Mouse (Mus musculus) gastrocnemius, adult 2 months (tissue): Measurements from ENCODE around the gene Gm28230. TPM values are rescaled to one million over a fixed set of nuclear protein-coding genes. Genes with fewer than 3 reads are reported as not detected.

ENCODE experiments used
- DNase-seq: peaks from one replicate; pipeline ENCODE4 v3.0.0; 2022
- H3K27ac ChIP-seq: fragments of 200-600 bp; 2 replicates; pipeline ENCODE4 v1.8.1; 2022; ENCODE audit warnings: mild to moderate bottlenecking
- H3K4me3 ChIP-seq: fragments of 200-600 bp; 2 replicates; pipeline ENCODE4 v1.8.1; 2022; ENCODE audit warnings: mild to moderate bottlenecking, moderate library complexity
- CTCF ChIP-seq: fragments of 200-600 bp; IDR thresholded peaks from 2 replicates; pipeline ENCODE4 v1.8.1; 2022; ENCODE audit warnings: antibody characterized with exemption, mild to moderate bottlenecking, moderate library complexity
- intact Hi-C: fragments of 180-260 bp; cut with DNase I; formaldehyde crosslinking; loops from one replicate; pipeline ENCODE4 v1.15.1; 2025
- total RNA-seq, 2 experiments: library from RNA; stranded (reverse); gene quantifications; 2 replicates each; pipeline ENCODE4 v1.2.3; 2021

Gene Gm28230
- total RNA-seq, 2 experiments from 2014 or later: 0.08 to 0.36 TPM

GRCm38 (mm10) chr2:74722949-74723348 lies 3.6 kb upstream of the Gm28230 start:
- intact Hi-C loops: no loop called here

GRCm38 (mm10) chr2:74724244-74725015 lies 2.1 kb upstream of the Gm28230 start:
- Histone ChIP-seq H3K27ac (no peak overlapping the region), H3K4me3 (no peak overlapping the region)
- no peak for TF ChIP-seq CTCF
- no peak for DNase-seq
- intact Hi-C loops: no loop called here

More at GRCm38 (mm10) chr2:74722949-74723348, 3.6 kb upstream of the Gm28230 start:
- DNase-seq: no peak
- no peak for TF ChIP-seq CTCF
- Histone ChIP-seq H3K27ac (no peak overlapping the region), H3K4me3 (no peak overlapping the region)

GRCm38 (mm10) chr2:74725171-74725570 lies 1.4 kb upstream of the Gm28230 start:
- H3K27ac ChIP-seq: no peak overlapping the region
- no peak for DNase-seq
- no peak overlapping the region for H3K4me3 ChIP-seq
- intact Hi-C loops: no loop called here
- TF ChIP-seq CTCF: no peak

- intact Hi-C loops: no loop called here
Observed at GRCm38 (mm10) chr2:74726973-74727639, 578 bp downstream of the Gm28230 start.

GRCm38 (mm10) chr2:74727640-74728302 lies 1.2 kb downstream of the Gm28230 start:
- no peak for DNase-seq
- intact Hi-C loops: no loop called here
- peak overlapping the region; percentile 65 for H3K4me3 ChIP-seq
- H3K27ac ChIP-seq: no peak overlapping the region
- TF ChIP-seq CTCF: no peak

More at GRCm38 (mm10) chr2:74726973-74727639, 578 bp downstream of the Gm28230 start:
- no peak for DNase-seq
- Histone ChIP-seq H3K4me3 (peak overlapping the region; percentile 65), H3K27ac (no peak overlapping the region)
- no peak for TF ChIP-seq CTCF

GRCm38 (mm10) chr2:74728303-74728680 lies 1.8 kb downstream of the Gm28230 start:
- H3K4me3 ChIP-seq: no peak overlapping the region
- TF ChIP-seq CTCF: no peak
- intact Hi-C loops: no loop called here
- DNase-seq: no peak
- no peak overlapping the region for H3K27ac ChIP-seq

GRCm38 (mm10) chr2:74730331-74730730 lies 3.8 kb downstream of the Gm28230 start:
- H3K27ac ChIP-seq: no peak overlapping the region
- no peak overlapping the region for H3K4me3 ChIP-seq
- intact Hi-C loops: no loop called here
- no peak for DNase-seq
- TF ChIP-seq CTCF: no peak

GRCm38 (mm10) chr2:74731055-74731454 lies 4.5 kb downstream of the Gm28230 start:
- DNase-seq: no peak
- intact Hi-C loops: no loop called here
- TF ChIP-seq CTCF: no peak

GRCm38 (mm10) chr2:74731799-74732512 lies 5.4 kb downstream of the Gm28230 start:
- no peak for TF ChIP-seq CTCF
- Histone ChIP-seq H3K27ac (no peak overlapping the region), H3K4me3 (peak overlapping the region; percentile 69; the same call in 1 of the 2 replicates)
- intact Hi-C loops: no loop called here
- DNase-seq: no peak

More at GRCm38 (mm10) chr2:74731055-74731454, 4.5 kb downstream of the Gm28230 start:
- Histone ChIP-seq H3K4me3 (no peak overlapping the region), H3K27ac (no peak overlapping the region)

- no peak for DNase-seq
- intact Hi-C loops: no loop called here
- H3K4me3 ChIP-seq: peak overlapping the region; percentile 69
- TF ChIP-seq CTCF: no peak
- no peak overlapping the region for H3K27ac ChIP-seq
Observed at GRCm38 (mm10) chr2:74732513-74733316, 6.2 kb downstream of the Gm28230 start.

GRCm38 (mm10) chr2:74733317-74733661 lies 6.8 kb downstream of the Gm28230 start:
- DNase-seq: no peak
- intact Hi-C loops: no loop called here
- no peak overlapping the region for H3K27ac ChIP-seq
- H3K4me3 ChIP-seq: peak overlapping the region; percentile 69
- TF ChIP-seq CTCF: no peak

- intact Hi-C loops: no loop called here
- DNase-seq: no peak
- Histone ChIP-seq H3K4me3 (no peak overlapping the region), H3K27ac (no peak overlapping the region)
- TF ChIP-seq CTCF: no peak
Observed at GRCm38 (mm10) chr2:74733765-74734164, 7.2 kb downstream of the Gm28230 start.
